Mouse (Mus musculus) MEL-GATA-1-ER (cell line): Measurements from ENCODE around the gene Ddx51.

Experiments
- DNase-seq: peaks from one replicate; pipeline ENCODE4 v3.0.0-alpha.2; 2012; ENCODE audit warnings: low read depth; ENCODE audit errors: extremely low read depth

The Ddx51 gene

DNA sequence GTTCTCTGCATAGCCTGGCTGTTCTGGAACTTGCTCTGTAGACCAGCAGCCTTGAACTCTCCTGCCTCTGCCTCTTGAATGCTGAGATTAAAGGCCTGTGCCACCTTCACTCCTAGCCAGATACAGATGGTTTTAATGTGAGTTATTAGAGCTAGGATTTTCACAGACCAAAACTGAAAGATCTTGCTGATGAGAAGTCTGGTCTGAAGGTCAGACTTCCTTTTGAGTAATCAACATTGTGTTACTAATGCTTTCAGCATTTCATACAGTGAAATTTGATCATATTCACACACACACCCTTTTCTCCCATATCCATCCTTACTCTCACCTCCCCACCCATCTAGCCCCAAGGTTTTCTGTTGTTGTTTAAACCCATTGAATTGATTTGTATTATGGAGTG lies 6.4 kb downstream of the Ddx51 start:
- DNase-seq: no peak

DNA sequence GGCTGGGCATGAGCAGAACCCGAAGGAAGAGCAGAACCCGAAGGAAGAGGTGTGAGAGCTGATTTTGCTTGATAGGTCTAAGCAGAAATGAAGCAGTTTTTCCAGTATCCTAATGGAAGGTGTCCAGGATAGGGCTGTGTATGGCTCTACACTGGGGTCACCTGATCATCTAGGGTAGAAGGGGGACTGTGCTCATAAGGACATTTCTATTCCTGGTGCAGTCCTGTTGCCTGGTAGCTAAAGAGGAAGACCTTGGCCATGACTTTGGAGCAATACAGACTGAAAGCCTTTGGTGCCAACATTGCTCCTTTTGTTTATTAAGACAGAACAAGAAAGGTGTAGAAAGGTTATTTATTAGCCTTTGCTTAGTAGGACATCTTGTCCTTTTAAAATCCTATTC lies 10.8 kb downstream of the Ddx51 start:
- no peak for DNase-seq

- DNase-seq: no peak
Measured at GRCm38 (mm10) chr5:110664750-110665269, 11.6 kb downstream of the Ddx51 start.

DNA sequence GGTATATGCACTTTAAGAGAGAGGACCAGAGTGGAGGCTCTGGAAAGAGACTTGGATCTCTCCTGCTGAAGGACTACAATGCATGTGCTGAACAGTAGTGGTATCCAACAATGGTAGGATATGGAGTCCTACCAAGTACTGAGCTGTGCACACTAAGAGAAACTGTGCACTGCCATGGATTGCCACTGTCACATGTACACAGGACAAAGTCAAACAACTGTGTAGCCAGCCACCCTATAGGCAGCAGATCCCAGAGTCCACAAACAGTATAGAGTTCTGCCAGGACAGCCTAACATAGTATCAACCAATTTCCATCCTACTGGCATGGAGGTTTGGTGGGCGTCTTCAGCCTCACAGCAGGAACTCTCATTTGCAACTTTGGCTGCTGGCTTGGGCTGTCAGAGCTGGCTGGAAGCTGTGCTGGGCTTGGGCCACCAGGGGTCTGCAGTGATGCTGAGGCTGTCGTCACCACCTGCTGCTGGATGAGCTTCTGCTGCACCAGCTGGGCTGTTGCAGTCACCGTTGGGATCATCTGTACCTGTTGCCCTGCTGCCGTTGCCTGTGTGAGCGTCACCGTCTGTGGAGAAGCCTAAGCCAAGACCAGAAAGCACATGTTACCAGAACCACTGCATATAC lies 12.4 kb downstream of the Ddx51 start:
- no peak for DNase-seq

DNA sequence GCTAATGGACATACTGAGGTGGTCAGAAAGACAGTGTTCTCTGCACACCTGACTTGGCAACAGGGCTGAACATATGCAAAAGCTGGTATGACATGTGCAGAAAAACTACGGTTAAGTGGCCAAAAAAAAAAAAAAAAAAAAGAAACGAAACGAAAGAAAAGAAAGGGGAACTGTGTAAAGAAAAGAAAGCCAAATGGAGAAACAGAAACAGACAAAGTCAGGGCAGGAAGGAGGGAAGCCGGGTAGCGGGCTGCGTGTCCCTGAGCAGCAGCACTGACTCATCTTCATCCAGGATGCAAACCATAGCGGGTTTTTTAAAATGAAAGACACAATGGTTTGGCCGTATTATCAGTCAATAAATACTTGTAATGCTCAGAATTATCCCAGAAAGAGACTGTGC lies 28.8 kb downstream of the Ddx51 start:
- DNase-seq: no peak

DNA sequence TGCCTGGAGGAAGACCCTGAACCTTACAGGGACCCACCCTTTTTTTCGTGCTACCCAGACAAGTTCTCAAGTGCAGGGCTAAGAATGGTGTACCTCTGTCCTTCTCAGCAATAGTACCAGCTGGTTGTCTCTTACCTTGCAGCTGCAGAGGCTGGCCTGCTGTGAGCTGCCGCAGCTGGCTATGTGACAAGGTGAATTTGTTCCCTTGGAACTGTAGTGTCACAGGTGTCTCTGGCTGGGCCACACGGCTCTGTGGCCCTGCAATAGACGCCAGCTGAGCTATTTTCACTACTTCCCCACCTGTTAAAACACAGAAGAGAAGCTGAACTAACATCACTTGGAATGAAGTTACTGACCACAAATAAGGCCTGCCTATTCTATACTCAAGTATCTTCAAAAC lies 45.4 kb downstream of the Ddx51 start:
- no peak for DNase-seq

DNA sequence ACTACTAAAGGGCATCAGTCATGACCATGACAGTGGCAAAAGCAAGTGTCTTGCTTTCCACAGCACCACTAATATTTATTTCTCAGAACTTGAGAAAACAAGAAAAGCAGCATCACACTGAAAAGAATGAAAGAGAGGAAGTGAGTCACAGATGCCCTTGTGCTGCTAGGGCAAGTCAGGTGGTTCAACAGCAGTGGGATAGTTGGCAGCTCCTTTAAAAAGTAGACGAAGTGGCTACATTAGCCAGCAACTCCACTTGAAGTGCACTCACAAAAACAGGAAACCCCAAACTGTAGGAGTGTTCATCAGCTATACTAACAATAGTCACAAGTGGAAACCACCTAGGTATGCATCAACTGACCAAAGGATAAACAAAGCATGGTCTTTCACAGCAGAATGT lies 50.8 kb downstream of the Ddx51 start:
- DNase-seq: no peak

- no peak for DNase-seq
Measured at GRCm38 (mm10) chr5:110709256-110709655, 56.0 kb downstream of the Ddx51 start.
